Mouse (Mus musculus) mammary gland, adult 2 months (tissue): Measurements from ENCODE around the gene Olfr1564. TPM values are rescaled to one million over a fixed set of nuclear protein-coding genes. Genes with fewer than 3 reads are reported as not detected.

Experiments
- polyA plus RNA-seq: library from polyadenylated mRNA; depleted of rRNA; stranded (reverse); fragments of >200 nt; gene quantifications from 2 replicates; pipeline ENCODE4 v1.2.3, GENCODE M21; 2012; ENCODE audit warnings: low replicate concordance; rRNA removed

The Olfr1564 gene
- 0.29 TPM in 1 of 2 replicates, not detected in the other for polyA plus RNA-seq

GRCm38 (mm10) chr17:33221590-33221989 is at the start of gene Olfr1564:
TSS of gene Olfr1564 (minus strand) at chr17:33221690.

GRCm38 (mm10) chr17:33264376-33264775 is 42.9 kb upstream of the Olfr1564 start, which contains the start of gene Olfr63:
TSS of gene Olfr63 (plus strand) at chr17:33264676.

GRCm38 (mm10) chr17:33254530-33255318 is 33.2 kb upstream of the Olfr1564 start, which contains the start of gene Zfp955a:
TSS of gene Zfp955a (minus strand) at chr17:33255145.

GRCm38 (mm10) chr17:33191002-33191401 is 30.5 kb downstream of the Olfr1564 start, which contains the start of gene Olfr239:
TSS of gene Olfr239 (plus strand) at chr17:33191302.

GRCm38 (mm10) chr17:33168147-33168546 is 53.3 kb downstream of the Olfr1564 start, which contains the start of gene Olfr55:
TSS of gene Olfr55 (plus strand) at chr17:33168447.

Other genes starting within 250 kb of the Olfr1564 start
- gene Zfp952, start 228.6 kb downstream of the Olfr1564 start, polyA plus RNA-seq, result 2.3 and 5.2 TPM in 2 replicates
- 0.27 and 0.80 TPM in 2 replicates for gene Zfp763, start 188.3 kb downstream of the Olfr1564 start, polyA plus RNA-seq
- gene 4921501E09Rik, start 153.6 kb downstream of the Olfr1564 start, polyA plus RNA-seq, result not detected in 2 replicates
- 1.1 and 1.9 TPM in 2 replicates for gene Zfp563, start 132.4 kb downstream of the Olfr1564 start, polyA plus RNA-seq
- 0.03 TPM in 1 of 2 replicates, not detected in the other for gene Morc2b, start 82.0 kb downstream of the Olfr1564 start, polyA plus RNA-seq
- not detected in 2 replicates for gene Olfr55, start 53.2 kb downstream of the Olfr1564 start, polyA plus RNA-seq
- not detected in 2 replicates for gene Olfr239, start 30.4 kb downstream of the Olfr1564 start, polyA plus RNA-seq
- gene Zfp955a, start 33.5 kb upstream of the Olfr1564 start, polyA plus RNA-seq, result 0.61 and 1.7 TPM in 2 replicates
- gene Olfr63, start 43.0 kb upstream of the Olfr1564 start, polyA plus RNA-seq, result not detected in 2 replicates
- 1.2 and 2.5 TPM in 2 replicates for gene Zfp955b, start 67.9 kb upstream of the Olfr1564 start, polyA plus RNA-seq
- gene Zfp81, start 137.2 kb upstream of the Olfr1564 start, polyA plus RNA-seq, result 0.70 and 1.8 TPM in 2 replicates
- gene Zfp101, start 173.0 kb upstream of the Olfr1564 start, polyA plus RNA-seq, result 0.91 and 2.8 TPM in 2 replicates
- 0.27 and 0.34 TPM in 2 replicates for gene Actl9, start 211.2 kb upstream of the Olfr1564 start, polyA plus RNA-seq